Mouse (Mus musculus): ENCODE measurements around the gene Hes7.

DNA sequence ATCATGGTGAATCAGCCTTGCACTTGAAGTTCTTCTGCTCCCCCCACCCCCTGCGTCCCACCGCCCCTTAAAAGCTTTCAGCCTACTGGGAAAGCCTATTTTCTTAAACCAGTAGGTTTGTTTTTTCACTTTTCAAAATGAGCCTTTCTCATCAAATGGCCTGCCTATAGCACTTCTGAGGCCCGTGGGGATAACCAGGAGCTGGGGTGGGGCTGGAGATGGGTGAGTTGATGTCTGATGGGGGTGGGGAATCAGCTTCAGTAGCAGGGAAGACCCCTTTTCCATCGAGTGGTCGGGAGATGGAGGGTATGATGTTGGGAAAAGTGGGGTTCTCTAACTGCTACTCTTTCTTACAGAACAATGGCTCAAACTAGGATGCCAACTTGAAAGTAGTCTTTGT is 3.4 kb upstream of the Hes7 start:
- no peak for TF ChIP-seq POLR2A (IDR thresholded peaks at IDR 0.05; ENCODE audit: control insufficient read depth in 1 of 2, insufficient read depth in 1 of 2, low read depth in 1 of 2, low read length in 2 of 2, poor library complexity in 1 of 2)
- no peak for TF ChIP-seq GATA1 (IDR thresholded peaks at IDR 0.05; ENCODE audit: low read depth, low read length)
- TF ChIP-seq MAZ (IDR thresholded peaks at IDR 0.05; ENCODE audit: low read depth, low read length), result no peak
- no peak for TF ChIP-seq CTCF (IDR thresholded peaks at IDR 0.05 in 2 of 3, conservative IDR thresholded peaks at IDR 0.05 in 1 of 3; ENCODE audit: control insufficient read depth in 1 of 3, insufficient read depth in 1 of 3, low read depth in 2 of 3, low read length in 3 of 3, poor library complexity in 1 of 3, severe bottlenecking in 1 of 3)
- TF ChIP-seq HCFC1 (IDR thresholded peaks at IDR 0.05; ENCODE audit: low read depth, low read length), result no peak
- no peak for TF ChIP-seq USF1 (IDR thresholded peaks at IDR 0.05; ENCODE audit: low read depth, low read length)
- TF ChIP-seq SMC3 (IDR thresholded peaks at IDR 0.05; ENCODE audit: low read depth, low read length), result no peak
- no peak for TF ChIP-seq POLR2AphosphoS2 (IDR thresholded peaks at IDR 0.05; ENCODE audit: low read length)
- TF ChIP-seq TCF12 (IDR thresholded peaks at IDR 0.05; ENCODE audit: low read depth, low read length), result no peak
- no peak for TF ChIP-seq EP300 (IDR thresholded peaks at IDR 0.05; ENCODE audit: low read depth in 1 of 2, low read length in 2 of 2)
- TF ChIP-seq MAFK (IDR thresholded peaks at IDR 0.05; ENCODE audit: borderline replicate concordance, low read depth, low read length), result no peak
- TF ChIP-seq MXI1 (IDR thresholded peaks at IDR 0.05; ENCODE audit: low read depth, low read length), result no peak
- no peak for TF ChIP-seq MAX (IDR thresholded peaks at IDR 0.05; ENCODE audit: low read length)
- TF ChIP-seq ZKSCAN1 (IDR thresholded peaks at IDR 0.05; ENCODE audit: low read depth, low read length), result no peak
